Mouse (Mus musculus) G1E (cell line): ENCODE measurements around the gene Capg.

Source experiments
- CTCF ChIP-seq: IDR thresholded peaks from 2 replicates; pipeline ENCODE4 v1.5.1; 2012; ENCODE audit warnings: low read depth, low read length, inconsistent platforms, mixed read lengths
- GATA1 ChIP-seq: IDR thresholded peaks from 2 replicates; pipeline ENCODE4 v1.6.1; 2012; ENCODE audit warnings: borderline replicate concordance, low read length, inconsistent platforms, mixed read lengths
- POLR2AphosphoS5 ChIP-seq: IDR thresholded peaks from 2 replicates; pipeline ENCODE4 v1.6.1; 2012; ENCODE audit warnings: low read depth, low read length, inconsistent platforms; ENCODE audit not compliant: insufficient replicate concordance
- TAL1 ChIP-seq: conservative IDR thresholded peaks from 2 replicates; pipeline ENCODE4 v1.6.1; 2012; ENCODE audit warnings: low read depth, low read length, inconsistent platforms, mixed read lengths

DNA sequence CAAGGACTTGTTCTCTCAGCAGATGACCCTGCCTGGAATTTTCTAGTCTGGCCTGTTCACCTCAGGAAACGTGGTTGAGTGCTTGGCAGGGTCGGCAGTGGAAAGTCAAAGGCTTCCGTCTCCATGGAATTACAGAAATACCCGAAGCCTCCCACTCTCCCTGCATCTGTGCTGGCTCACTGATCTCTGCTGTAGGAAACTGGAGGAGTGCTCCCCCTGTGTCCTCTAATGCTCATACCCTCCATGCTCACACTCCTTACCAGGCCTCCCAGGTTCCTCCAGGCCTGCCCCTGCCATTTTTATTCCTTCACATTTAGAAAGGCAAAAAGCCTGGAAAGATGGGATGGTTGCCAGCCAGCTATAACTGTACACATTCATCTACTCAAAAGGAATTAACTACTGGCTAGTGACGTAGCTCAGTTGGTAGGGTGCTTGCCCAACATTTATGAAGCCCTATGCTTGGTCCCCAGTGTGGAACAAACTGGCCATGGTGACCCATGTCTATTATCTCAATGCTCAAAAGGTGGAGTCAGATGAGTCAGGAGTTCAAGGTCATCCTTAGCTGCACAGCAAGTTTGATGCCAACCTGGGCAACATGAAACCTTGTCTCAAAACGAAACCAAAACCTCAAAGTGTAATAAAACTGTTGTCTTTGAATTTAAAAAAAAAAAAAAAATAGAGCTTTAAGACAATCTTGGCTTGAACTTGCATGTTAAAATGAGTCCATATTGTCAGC, 33.3 kb upstream of the Capg start:
- TF ChIP-seq CTCF = no peak
- TF ChIP-seq POLR2AphosphoS5 = no peak
- no peak for TF ChIP-seq GATA1
- TF ChIP-seq TAL1 = no peak
